Mouse (Mus musculus) frontal cortex, postnatal 25 days (tissue): Measurements from ENCODE around the gene Map2k2.
"Not testable (repeated sequence)": the region's sequence is repeated elsewhere in the genome, so short reads cannot be mapped to it uniquely, and the experiment has no call there.

ENCODE experiments used
- DNase-seq, 2 experiments: peaks; one replicate each; pipeline ENCODE4 v3.0.0; 2022; ENCODE audit warnings: low spot score in 2 of 2

The Map2k2 gene

DNA sequence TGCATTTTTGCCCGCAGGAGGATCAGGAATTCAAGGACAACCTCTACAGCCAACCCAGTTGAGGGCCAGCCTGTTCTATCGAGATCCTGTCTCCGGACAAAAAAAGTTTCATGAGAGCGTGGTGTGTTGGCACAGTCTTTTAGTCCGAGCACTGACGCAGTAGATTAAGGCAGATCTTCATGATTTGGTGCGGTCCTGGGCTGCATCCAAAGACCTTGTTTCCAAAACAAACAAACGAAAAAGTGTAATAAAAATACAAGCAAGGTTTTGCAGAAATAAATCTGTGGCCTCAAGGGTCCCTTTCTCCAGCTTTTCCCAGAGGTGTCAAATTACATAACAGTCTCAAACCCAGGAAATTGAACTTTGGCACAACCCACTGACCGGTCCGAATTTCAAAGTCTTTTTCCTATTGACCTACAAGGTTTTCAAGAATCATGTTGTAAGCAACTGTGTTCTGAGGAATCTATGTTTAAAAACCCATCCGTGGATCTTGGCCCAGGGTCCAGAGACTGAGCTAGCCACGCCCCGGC, 70.3 kb downstream of the Map2k2 start:
- no peak for DNase-seq

DNA sequence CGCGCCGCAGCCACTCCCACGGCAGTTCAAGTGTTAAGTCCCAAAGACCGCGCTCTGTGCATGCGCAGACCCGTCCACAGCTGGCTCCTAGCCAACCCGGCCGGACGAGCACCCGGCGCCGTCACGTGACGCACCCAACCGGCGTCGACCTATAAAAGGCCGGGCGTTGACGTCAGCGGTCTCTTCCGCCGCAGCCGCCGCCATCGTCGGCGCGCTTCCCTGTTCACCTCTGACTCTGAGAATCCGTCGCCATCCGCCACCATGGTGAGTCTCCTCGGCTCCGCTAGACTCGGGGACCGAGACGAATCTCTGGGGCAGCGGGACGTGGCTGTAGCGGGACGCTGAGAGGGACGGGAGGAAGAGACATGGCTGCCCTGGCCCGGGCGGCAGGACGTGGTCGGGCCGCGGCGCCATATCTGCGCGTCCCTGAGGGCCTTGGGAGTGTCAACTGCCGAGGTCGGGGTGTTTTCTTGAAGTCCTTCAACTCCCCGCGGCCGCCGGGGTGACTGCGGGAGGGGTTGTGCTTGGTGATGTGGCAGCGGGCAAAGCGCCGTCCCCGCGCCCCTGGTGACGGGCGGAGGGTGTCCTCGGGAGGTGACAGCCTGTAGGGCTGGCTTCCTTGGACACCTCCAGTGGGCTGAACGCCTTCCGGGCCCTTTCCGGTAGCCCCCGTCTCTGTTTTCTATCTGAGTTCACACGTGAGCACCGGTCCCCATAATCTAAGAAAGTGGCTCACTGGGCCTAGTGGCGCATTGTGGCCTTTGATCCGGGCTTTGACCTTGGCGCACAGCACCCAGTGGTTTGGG, 71.0 kb downstream of the Map2k2 start, which contains the start of gene Eef2:
Gene Eef2 (plus strand): TSS at position 166 of the 806 bp plus-strand sequence.
- DNase-seq: peak; percentile 99

DNA sequence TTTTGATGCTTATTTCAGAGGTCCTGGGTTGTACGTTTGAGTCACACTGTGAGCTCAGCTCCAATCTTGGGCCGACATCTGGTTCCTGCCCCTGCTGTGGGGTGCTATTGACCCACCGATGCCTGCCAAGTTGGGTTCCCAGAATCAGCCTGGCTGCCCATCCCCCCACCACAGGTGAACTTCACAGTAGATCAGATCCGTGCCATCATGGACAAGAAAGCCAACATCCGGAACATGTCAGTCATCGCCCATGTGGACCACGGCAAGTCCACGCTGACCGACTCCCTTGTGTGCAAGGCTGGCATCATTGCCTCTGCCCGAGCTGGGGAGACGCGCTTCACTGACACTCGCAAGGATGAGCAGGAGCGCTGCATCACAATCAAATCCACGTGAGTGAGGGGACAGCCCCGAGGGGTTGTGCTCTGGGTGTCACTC, 71.8 kb downstream of the Map2k2 start:
- DNase-seq: peak in 1 of 2 experiments; percentile 40

DNA sequence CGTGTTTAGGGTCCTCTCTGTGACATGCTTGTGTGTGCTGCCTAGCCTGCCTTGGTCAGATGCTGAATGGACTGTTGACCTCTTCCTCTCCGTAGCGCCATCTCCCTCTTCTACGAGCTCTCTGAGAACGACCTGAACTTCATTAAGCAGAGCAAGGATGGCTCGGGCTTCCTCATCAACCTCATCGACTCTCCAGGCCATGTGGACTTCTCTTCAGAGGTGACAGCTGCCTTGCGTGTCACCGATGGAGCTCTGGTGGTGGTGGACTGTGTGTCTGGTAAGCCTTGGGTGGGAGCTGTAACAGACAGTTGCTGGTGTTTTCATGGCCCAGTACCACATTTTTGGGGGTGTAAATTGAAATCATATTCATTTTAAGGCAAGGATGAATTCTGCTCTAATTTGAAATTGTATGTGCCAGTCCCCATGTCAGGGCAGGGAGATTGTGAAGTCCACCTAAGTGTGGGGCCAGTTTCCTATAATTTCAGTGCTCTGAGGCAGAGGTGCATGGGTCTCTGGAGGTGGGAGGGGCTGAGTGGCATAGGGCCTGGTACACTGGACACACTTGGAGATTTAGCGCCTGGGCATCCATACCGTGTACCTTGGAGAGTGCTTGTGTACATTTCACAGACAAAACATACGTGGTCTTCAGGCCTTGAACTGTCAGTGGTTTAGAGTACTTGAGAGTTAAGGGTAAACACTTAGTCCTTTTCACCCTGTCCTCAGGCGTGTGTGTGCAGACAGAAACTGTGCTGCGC, 72.4 kb downstream of the Map2k2 start:
- DNase-seq: no peak

DNA sequence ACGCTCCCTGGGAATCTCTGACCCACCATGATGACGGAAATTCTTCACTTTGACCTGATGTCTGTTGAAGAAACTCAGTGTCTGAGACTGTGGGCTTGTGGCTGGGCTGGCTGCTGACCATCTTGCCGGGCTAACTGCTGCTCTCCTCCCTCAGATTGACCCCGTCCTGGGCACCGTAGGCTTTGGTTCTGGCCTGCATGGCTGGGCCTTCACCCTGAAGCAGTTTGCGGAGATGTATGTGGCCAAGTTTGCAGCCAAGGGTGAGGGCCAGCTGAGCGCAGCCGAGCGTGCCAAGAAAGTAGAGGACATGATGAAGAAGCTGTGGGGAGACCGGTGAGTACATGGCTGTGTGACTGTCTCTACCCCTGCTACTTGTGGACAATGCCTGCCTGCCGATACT, 73.2 kb downstream of the Map2k2 start:
- DNase-seq: no peak

DNA sequence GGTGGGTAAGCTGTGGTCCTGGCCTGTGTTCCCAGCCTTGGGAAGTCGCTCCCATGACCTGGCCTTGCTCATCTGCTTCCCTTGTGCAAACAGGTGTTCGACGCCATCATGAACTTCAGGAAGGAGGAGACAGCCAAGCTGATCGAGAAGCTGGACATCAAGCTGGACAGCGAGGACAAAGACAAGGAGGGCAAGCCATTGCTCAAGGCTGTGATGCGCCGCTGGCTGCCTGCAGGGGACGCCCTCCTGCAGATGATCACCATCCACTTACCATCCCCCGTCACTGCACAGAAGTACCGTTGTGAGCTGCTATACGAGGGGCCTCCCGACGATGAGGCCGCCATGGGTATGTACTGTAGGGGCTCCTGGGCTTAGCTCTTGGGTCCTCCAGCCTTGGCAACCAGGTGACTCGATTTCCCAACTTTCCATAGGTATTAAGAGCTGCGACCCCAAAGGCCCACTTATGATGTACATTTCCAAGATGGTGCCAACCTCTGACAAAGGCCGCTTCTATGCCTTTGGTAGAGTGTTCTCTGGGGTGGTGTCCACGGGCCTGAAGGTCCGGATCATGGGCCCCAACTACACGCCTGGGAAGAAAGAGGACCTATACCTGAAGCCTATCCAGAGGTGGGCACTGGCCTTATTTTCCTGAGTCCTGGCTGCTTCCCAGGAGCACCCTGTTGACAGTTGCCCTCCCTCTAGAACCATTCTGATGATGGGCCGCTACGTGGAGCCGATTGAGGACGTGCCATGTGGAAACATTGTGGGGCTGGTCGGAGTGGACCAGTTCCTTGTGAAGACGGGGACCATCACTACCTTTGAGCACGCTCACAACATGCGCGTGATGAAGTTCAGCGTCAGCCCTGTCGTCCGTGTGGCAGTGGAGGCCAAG, 74.0 kb downstream of the Map2k2 start:
- DNase-seq: no peak

DNA sequence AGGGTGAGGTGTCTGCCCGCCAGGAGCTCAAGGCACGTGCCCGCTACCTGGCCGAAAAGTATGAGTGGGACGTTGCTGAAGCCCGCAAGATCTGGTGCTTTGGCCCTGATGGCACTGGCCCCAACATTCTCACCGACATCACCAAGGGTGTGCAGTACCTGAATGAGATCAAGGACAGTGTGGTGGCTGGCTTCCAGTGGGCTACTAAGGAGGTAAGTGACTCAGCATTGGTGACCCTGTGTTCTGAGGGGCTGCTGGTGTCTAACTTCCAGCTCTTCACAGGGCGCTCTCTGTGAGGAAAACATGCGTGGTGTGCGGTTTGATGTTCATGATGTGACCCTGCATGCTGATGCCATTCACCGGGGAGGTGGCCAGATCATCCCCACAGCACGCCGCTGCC, 75.2 kb downstream of the Map2k2 start:
- no peak for DNase-seq

DNA sequence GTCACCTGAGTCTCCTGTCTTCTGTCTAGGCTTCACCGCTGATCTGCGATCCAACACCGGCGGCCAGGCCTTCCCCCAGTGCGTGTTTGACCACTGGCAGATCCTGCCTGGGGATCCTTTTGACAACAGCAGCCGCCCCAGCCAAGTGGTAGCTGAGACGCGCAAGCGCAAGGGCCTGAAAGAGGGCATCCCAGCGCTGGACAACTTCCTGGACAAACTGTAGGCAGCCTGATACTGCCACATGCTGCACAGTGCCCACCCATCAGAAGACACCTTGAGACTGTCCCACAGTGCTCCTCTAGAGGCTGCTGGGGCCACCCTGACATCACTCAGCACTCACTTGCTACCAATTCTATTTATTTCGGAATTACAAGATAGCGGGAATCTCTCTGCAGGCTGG, 76.1 kb downstream of the Map2k2 start:
- not testable (repeated sequence) for DNase-seq

DNA sequence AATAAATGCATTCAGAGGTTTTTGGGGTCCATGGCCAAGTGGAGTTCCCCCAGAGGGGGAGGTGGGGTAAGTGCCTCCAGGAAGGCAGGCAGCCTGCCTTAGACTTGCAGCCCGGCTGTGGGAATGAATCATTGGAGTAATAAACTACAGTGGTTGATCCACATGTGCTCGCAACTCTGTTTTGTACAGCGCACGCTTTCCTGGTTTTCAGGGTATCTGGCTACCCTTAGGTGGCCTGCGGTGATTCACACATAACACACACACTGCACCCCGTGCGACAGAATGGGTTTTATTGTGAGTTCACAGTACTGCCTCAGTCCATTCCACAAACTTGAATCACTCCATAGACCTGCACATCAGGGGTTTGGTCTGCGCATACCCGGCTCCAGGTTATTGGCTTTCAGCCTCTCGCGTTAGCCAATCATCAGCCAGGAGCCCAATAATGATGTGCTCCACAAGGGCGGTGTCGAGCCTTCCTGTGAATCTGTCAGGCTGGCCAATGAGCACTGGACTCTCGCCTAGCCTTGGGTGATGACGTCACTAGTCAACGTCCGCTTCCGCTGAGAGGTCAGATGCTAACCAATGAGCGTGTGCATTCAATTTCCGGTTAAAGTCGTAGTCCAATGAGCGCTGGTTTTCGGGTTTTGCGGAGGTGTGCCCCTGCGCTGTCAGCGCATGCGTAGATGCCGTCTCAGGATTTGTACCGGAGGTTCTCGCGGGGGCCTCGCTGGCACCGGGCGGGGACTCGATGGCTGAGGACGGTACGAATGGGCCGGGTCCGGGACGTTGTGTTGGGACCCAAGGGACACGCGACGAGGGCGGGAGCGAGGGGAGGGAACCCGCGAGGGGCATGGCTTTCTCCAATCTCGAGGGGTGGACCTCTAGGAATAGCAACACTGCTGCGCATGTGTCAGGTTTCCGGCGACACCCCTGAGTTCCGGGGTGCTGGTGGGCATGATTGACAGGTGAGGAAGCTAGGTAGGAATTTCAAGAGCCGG, 76.9 kb downstream of the Map2k2 start, which contains the start of gene Dapk3:
Gene Dapk3 (plus strand): TSS at position 670 of the 998 bp plus-strand sequence.
- peak; percentile 93 to 98 for DNase-seq
